Mouse (Mus musculus) spleen, adult 2 months (tissue): ENCODE results near the gene Dido1. TPM values are rescaled to one million over a fixed set of nuclear protein-coding genes. Genes with fewer than 3 reads are reported as not detected.

ENCODE experiments used
- DNase-seq, 2 experiments: peaks; one replicate each; pipeline versions ENCODE4 v3.0.0 to v3.0.0-alpha.2; 2012 to 2021; ENCODE audit warnings: low spot score in 2 of 2, low read depth in 1 of 2
- H3K27ac ChIP-seq: fragments of 200-500 bp; 2 replicates; pipeline ENCODE4 v1.5.1; 2012; ENCODE audit warnings: low read length, inconsistent platforms; ENCODE audit not compliant: insufficient read depth
- H3K27me3 ChIP-seq: fragments of 200-500 bp; 2 replicates; pipeline ENCODE4 v1.6.1; 2012; ENCODE audit warnings: mild to moderate bottlenecking, moderate library complexity, low read length, inconsistent platforms; ENCODE audit not compliant: control insufficient read depth, insufficient read depth
- H3K36me3 ChIP-seq: fragments of 200-500 bp; 2 replicates; pipeline ENCODE4 v1.6.1; 2012; ENCODE audit warnings: mild to moderate bottlenecking, low read length, inconsistent platforms; ENCODE audit not compliant: control insufficient read depth, insufficient read depth
- H3K4me1 ChIP-seq: fragments of 200-500 bp; 2 replicates; pipeline ENCODE4 v1.6.1; 2011; ENCODE audit warnings: inconsistent platforms; ENCODE audit not compliant: control insufficient read depth, insufficient read depth, insufficient read length
- H3K4me3 ChIP-seq: fragments of 200-500 bp; 2 replicates; pipeline ENCODE4 v1.5.1; 2011; ENCODE audit warnings: mild to moderate bottlenecking, inconsistent platforms; ENCODE audit not compliant: insufficient read depth, insufficient read length; ENCODE audit errors: extremely low read depth
- CTCF ChIP-seq: fragments of 200-500 bp; IDR thresholded peaks from 2 replicates; pipeline ENCODE4 v1.5.1; 2011; ENCODE audit warnings: mild to moderate bottlenecking, inconsistent platforms; ENCODE audit not compliant: insufficient read depth, insufficient read length, insufficient replicate concordance; ENCODE audit errors: extremely low read depth
- POLR2A ChIP-seq: fragments of 200-500 bp; IDR thresholded peaks from 2 replicates; pipeline ENCODE4 v1.6.1; 2011; ENCODE audit warnings: low read depth, low read length, inconsistent platforms
- WGBS: fragments of 180-500 bp; shearing (Covaris S2); methylation state at CpG from one replicate; pipeline ENCODE4 v1.1.7; 2018; 5-methylcytosine and 5-hydroxymethylcytosine counted together
- polyA plus RNA-seq: library from polyadenylated mRNA; depleted of rRNA; stranded (reverse); fragments of >200 nt; gene quantifications from 2 replicates; pipeline ENCODE4 v1.2.3, GENCODE M21; 2012

Dido1 gene
- polyA plus RNA-seq, 1 experiment = 12.5 TPM

GRCm38 (mm10) chr2:180702701-180703149, 7.1 kb downstream of the Dido1 start:
- no peaks in the 10 kb centered on the region for H3K27me3 ChIP-seq
- TF ChIP-seq CTCF (no peak), POLR2A (no peak)
- 41% methylated on average over 4 of the region's 4 CpGs for WGBS
- no peaks in the 10 kb centered on the region for H3K36me3 ChIP-seq
- DNase-seq = no peak
- peak overlapping the region; percentile 81 for H3K27ac ChIP-seq
- H3K4me1 ChIP-seq = peaks cover 21% of the 10 kb centered on the region
- H3K4me3 ChIP-seq = 0 out of 2 replicates have a peak overlapping the region, but pooled peaks have one; percentile 76

DNA sequence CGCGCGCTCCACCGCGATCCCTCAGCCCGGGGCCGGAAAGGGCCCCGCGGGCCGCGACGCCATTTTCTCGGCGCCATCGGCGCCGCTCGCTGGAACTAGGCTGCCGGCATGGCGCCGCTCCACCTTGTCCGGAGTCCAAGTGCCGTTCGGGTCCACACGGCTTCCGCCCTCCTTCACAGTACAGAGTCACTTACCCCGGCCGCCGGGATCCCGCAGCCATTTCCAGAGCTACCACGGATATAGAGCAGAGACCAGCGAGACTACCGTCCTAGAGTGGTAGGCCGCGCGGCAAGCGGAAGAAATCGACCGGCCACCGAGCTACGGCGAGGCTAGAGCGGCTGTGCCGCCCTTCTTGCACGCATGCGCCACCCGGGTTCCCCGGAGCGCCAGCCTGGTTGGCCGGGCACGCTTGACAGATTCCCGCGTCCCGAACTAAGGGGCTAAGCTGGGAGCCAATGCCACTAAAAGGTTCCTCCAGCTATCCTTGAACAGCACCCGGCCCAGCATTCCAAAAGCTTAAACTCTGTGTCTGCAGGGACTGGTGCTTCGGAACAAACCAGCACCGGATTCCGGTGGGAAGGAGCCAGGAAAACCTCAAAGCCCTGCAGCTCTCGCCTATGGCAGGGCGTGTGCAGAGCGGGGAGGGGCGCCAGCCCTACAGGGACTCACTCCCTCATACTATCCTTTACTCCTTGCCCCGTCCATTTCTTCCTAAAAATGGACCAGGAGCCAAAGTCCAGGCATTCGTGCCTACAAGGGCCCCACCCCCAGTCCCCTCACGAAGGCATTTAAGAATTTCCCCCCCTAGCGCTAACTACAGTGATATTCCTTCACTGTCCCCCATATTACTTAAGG, 7.8 kb downstream of the Dido1 start:
- no peak for TF ChIP-seq CTCF
- TF ChIP-seq POLR2A = no peak; the same call in 1 of the 2 replicates
- peak overlapping the region; percentile 90 for H3K27ac ChIP-seq
- H3K4me3 ChIP-seq = peak overlapping the region; percentile 76
- DNase-seq = peak; percentile 81 to 91
- H3K4me1 ChIP-seq = peaks cover 21% of the 10 kb centered on the region
- no peaks in the 10 kb centered on the region for H3K27me3 ChIP-seq
- WGBS = under 1% methylated on average over 66 of the region's 66 CpGs
- H3K36me3 ChIP-seq = no peaks in the 10 kb centered on the region

DNA sequence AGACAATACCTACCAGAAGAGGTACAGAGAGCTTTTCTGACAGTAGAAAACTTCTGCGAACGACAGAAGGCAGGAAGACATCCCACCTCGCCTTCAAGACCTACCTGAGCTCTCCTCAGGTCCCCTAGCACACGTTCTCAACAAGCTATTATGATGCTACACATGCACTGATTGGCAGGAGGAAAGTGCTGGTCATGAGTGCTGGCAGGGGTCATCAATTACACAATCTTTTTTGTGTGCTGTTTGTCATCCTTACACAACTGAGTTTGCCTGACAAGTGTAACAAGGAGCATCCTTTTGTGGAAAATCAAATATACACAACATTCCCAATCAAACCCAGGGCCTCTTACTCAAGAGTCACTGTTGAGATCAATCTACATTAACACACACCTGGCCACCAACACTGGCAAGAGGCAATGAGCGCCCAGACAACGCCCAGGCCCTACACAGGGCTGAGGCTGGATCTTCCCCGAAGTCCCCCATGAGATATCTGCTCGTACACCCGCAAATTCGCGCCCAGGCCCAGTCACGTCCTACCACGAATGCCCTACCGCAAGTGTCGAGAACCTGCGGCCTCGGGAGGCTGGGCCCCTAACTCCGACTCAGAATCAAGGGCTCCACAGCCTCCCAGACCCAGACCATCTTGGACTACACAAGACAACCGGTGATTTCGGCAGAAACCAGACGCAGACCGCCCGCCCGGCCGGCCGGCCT, 8.6 kb downstream of the Dido1 start:
- TF ChIP-seq POLR2A = no peak
- WGBS = under 1% methylated on average over 26 of the region's 26 CpGs
- peaks cover 21% of the 10 kb centered on the region for H3K4me1 ChIP-seq
- no peaks in the 10 kb centered on the region for H3K27me3 ChIP-seq
- peak overlapping the region; percentile 90 for H3K27ac ChIP-seq
- peak overlapping the region; percentile 76 for H3K4me3 ChIP-seq
- H3K36me3 ChIP-seq = no peaks in the 10 kb centered on the region
- DNase-seq = no peak

GRCm38 (mm10) chr2:180700457-180700856, 9.3 kb downstream of the Dido1 start:
- Histone ChIP-seq H3K4me3 (0 out of 2 replicates have a peak overlapping the region, but pooled peaks have one; percentile 76), H3K4me1 (peaks cover 28% of the 10 kb centered on the region), H3K36me3 (no peaks in the 10 kb centered on the region), H3K27me3 (no peaks in the 10 kb centered on the region), H3K27ac (no peak overlapping the region)
- WGBS = 40% methylated on average over 5 of the region's 5 CpGs
- no peak for DNase-seq
- TF ChIP-seq CTCF = no peak

GRCm38 (mm10) chr2:180695176-180695575, 14.6 kb downstream of the Dido1 start:
- no peak overlapping the region for H3K4me3 ChIP-seq
- H3K27me3 ChIP-seq = no peaks in the 10 kb centered on the region
- no peak overlapping the region for H3K27ac ChIP-seq
- H3K4me1 ChIP-seq = peaks cover 18% of the 10 kb centered on the region
- no peak for TF ChIP-seq POLR2A
- TF ChIP-seq CTCF = no peak
- peaks cover 3% of the 10 kb centered on the region; the same call in 1 of the 2 replicates for H3K36me3 ChIP-seq
- 20% methylated on average over 2 of the region's 2 CpGs for WGBS
- no peak for DNase-seq

- peaks cover 18% of the 10 kb centered on the region for H3K4me1 ChIP-seq
- H3K27ac ChIP-seq = no peak overlapping the region
- no peak for DNase-seq
- 5% methylated on average over 1 of the region's 1 CpGs for WGBS
- H3K27me3 ChIP-seq = no peaks in the 10 kb centered on the region
- no peak for TF ChIP-seq POLR2A
- TF ChIP-seq CTCF = no peak
- peaks cover 20% of the 10 kb centered on the region for H3K36me3 ChIP-seq
- no peak overlapping the region for H3K4me3 ChIP-seq
Observed at GRCm38 (mm10) chr2:180692630-180693029, 17.2 kb downstream of the Dido1 start.
